Mouse (Mus musculus) effector memory CD4-positive, alpha-beta T cell, adult 5 months (primary cell): ENCODE data around the gene Cav2. TPM values are rescaled to one million over a fixed set of nuclear protein-coding genes. Genes with fewer than 3 reads are reported as not detected.

Experiments used
- polyA plus RNA-seq: library from polyadenylated mRNA; unstranded; fragments of 100-300 nt; shearing (Covaris generic); gene quantifications from one replicate; pipeline ENCODE4 v1.2.1, GENCODE M21; 2017

Gene Cav2
- 0.50 TPM for polyA plus RNA-seq

GRCm38 (mm10) chr6:17280939-17281756 is at the start of gene Cav2:
Gene Cav2, plus strand, starts transcription at chr6:17281185.

GRCm38 (mm10) chr6:17305954-17306601 is 25.1 kb downstream of the Cav2 start, which contains the start of gene Cav1:
Gene Cav1, plus strand, starts transcription at chr6:17306335.

Other genes with a start within 250 kb of the Cav2 start
- gene Tes, start 216.0 kb upstream of the Cav2 start, polyA plus RNA-seq: 188 TPM
- gene Cav1, start 25.1 kb downstream of the Cav2 start, polyA plus RNA-seq: not detected
- not detected for gene Met, start 182.6 kb downstream of the Cav2 start, polyA plus RNA-seq